Mouse (Mus musculus) telencephalon, adult 2 months (tissue): ENCODE data around the gene Pde6h.

Experiments used
- DNase-seq: peaks from one replicate; pipeline ENCODE4 v3.0.0-alpha.2; 2011; ENCODE audit warnings: low read depth, low spot score

The Pde6h gene

DNA sequence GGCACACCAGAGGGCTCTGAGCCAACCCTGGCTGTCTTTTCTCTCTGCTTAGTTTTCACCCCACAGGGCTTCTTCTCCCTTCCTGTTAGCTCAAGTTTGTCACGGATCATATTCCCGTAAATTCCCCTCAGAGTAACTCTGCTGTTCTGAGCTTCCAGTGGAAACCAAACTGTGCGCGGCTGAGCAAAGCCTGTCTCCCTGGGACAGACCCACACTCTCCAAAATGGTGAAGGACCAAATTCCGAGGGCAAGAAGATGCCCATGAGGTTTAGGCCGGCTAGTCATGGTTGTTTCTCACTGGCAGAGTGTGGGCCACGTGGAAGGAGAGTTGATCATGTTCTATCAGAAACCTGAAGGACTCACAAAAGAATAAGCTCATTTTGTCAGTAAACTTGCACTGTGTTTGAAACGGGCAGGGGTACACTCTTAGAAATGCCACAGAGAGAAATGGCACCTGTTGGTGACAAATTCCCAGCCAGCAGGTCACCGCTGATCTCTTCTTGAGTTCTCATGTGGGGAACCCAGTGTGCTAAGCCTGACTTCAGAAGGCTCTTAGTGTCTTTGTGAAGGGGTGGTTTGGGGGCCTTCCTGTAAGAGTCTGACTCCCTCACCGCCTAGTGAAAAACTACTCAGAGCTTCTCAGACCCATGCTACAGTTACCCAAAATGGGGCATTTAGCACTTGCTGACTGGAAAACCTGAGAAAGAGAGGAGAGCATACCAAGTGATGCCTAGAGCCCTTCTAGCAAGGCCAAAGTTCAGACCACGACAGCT, 16.7 kb downstream of the Pde6h start:
- no peak for DNase-seq

DNA sequence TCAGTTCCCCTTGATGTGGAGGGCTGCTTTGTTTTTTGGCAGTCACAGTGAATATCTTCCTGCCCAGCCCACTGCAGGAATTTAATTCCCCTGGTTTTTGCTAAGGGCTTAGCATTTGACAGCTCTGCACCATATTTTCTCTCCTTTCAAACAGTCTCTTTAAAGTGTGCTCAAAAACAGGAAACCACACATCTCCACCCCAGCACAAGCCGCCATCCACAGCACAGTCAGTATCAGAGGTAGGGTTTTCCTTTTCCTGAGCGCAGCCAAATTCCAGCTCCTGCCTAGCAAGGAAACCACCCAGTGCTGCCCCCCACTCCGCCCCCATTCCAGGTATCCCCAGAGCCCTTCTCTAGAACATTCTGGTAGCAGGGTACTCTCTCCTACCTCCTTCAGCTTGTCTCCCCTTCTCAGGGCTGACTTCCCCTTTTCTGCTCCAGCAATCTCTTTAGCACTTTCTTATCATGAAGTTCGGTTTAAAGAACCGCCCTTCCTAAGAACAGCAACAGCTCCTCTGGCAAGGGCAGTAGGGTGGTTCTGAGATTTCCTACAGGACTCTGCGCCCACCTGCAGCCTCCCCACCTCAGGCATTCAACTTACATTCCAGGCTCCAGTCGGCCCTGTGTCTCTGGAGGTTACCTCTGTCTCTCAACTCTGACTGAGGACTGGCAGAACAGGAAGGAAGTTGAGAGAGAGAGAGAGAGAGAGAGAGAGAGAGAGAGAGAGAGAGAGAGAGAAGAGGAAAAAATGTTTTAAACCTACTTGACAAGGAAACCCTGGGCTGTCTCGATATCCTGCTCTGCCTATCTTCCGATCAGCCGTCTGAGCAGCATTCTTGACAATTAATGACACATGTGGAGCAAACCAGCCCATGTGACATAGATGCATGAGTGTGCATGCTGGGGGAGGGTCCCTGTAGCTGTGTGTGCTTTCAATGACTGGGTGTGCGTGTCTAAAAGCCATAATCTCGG, 17.7 kb downstream of the Pde6h start, which contains the start of gene Arhgdib:
TSS of gene Arhgdib (minus strand) at position 849 of the 971 bp plus-strand sequence.
- no peak for DNase-seq

DNA sequence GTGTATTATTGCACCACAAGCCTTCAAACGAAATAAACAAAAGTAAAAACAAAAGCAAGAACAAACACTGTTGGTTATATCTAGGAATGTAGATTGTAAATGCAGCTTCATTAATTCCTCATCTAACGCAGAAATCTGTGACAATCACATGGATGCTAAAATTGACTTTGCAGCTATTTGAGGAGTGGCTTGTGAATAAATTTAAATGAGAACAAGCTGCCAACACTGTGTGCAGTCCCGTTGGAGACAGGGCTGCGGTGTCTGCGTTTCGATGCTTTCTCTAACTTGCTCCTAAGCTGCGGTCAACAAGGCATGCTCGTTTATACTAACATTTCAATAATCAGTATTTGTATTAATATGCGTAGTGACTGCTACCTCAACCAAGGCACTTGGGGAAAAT, 18.6 kb downstream of the Pde6h start:
- DNase-seq = no peak

DNA sequence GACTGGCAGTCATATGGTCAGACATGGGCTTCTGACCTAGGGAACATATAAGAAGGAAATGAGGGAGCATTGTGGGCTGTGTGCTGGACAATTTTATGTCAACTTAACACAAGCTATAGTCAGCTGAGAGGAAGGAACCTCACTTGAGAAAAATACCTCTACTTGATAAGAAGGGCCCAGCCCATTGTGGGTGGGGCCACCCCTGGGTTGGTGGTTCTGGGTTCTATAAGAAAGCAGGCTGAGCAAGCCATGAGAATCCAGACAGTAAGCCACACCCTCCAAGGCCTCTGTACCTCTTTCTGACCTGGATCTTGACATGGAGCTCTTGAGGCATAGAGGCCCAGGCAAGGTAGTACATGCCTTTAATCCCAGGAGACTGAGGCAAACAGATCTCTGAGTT, 19.8 kb downstream of the Pde6h start:
- no peak for DNase-seq

DNA sequence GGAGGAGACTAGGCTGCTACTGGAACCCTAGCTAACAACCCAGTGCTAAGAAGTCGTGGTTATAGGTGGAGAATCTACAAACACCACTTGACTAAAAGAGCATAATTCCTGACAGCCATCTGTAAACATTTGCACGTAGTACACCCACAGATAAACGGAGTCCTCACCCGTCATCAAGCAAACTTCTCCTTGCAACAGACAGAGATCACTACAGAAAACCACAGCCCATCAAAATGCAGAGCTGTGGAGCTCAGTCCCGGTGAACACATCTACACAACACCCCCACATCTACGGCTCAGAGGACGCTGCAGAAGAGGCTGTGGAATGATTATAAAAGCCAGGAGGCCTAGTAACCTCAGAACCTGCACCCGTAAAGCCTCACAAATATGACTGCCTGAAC, 20.9 kb downstream of the Pde6h start:
- no peak for DNase-seq

DNA sequence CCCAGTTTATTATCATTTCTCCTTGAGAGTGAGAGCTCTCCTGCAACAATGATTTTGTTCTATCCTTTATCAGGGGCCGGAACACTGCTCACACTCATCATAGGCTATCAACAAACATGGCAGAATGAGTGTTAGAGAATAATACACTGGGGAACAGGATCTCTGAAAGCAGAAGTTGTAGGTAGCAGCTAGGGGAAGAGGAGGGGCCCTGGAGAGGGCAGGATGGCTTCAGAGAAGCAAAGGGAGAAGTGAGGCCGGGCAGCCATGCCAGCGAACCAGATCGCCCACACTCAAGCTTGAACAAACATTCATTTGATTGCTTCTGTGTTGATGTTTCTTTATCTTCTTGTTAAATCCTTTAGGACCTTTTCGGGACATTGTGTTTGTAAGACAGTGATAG, 22.6 kb downstream of the Pde6h start:
- DNase-seq = no peak

DNA sequence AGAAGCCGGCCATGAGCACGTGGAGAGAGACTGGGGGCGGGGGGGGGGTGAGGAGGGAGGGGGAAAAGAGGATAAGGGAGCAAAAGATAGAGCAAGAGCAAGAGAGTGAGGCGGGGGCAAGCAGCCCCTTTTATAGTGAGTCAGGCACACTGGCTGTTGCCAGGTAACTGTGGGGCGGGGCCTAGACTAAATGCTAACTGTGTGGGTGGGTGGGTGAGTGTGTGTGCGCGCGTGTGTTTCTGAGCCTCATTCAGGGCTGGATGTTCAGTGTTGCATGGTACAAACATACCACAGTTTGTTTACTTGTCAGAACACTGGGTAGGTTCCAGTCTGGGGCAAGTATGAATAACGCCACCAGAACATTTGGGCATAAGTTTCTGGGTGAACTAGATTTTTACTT, 23.3 kb downstream of the Pde6h start:
- DNase-seq = no peak

DNA sequence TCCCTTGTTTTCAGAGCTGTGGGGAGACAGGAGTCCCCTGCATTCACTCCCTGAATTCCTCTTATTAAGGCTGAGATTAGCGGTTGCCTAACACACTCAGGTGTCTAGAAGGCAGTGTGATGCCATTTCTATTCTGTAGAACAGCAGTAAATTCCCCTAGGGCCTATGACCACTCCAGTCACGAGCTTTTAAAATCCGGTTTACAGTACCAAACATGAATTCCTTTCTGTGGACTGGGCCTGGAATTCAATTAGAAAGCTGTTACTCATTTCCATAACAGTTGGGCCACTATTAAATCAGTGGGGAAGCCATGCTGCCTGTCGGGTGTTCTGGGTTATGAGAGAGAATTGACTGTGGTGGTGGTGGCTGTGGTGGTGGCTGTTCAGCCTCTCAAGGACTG, 24.1 kb downstream of the Pde6h start:
- DNase-seq = no peak

DNA sequence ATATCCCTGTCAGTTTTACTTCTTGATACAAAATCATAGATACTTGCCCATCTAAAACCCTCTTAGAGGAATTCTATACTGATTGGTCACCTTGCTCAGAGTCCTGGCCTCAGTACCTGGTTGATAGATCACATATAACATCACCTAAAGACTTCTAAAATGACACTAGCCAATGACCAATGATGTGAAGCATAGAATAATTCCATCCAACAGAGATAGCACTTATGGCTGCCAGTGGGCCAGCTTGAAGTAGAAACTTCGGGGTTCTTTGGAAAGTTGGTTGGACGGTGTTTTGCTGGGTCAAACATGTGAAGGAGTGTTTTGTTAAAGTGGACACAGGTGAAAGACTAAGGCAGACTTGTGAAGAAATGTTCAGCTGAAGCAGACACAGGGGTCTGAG, 26.5 kb downstream of the Pde6h start:
- DNase-seq = no peak

DNA sequence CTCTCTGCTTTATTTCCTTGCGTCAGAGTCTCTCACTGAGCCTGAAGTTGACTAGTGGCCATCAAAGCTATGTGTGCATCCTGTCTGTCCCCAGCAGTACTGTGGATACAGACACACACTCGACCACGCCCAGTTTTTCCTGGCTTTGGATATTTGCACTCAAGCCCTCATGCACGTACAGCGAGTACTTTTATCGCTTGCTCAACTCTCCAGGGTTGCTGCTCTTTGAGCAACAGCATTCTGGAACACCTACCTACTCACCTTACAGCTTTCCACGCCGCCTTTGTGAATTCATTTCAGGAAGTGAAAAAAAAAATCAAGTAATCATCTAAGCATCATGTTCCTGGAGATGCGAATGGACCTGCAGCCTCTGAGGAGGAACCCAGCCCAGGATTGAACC, 29.3 kb downstream of the Pde6h start:
- DNase-seq = no peak

DNA sequence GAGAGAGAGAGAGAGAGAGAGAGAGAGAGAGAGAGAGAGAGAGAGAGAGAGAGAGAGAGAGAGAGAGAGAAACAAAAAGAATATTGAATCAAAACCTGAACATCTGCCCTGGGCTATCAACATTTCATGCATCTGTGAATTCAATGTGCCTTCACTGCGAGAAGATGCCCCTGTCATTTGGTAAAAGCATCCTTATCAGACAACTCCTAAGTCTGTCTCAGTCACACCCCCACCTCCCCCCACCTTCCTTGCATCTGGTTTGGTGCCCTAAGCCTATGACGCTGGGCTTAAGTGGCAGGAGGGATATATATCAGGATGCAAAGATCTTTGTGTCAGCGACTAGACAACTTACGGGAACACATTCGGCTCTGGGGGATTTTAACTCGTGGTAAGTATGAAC, 30.6 kb downstream of the Pde6h start:
- DNase-seq = no peak

DNA sequence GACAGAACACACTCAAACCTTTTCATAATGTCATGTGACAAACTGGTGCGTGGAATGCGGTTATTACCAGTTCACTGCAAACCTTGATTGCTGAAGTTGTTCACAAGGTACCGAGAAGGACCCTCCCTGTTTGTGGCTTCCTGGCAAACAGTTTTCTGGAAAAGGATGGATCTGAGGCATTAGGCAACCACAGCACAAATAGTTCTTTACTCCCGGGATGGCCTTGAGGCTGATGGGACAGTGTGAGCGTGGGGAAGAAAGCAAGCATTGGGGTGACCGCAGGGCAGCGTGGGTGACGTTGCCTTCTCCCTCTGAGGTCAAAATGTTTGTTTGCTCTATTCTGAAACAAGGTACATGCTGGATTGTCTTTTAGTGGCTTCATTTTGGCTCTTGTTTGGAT, 31.1 kb downstream of the Pde6h start:
- DNase-seq = no peak

DNA sequence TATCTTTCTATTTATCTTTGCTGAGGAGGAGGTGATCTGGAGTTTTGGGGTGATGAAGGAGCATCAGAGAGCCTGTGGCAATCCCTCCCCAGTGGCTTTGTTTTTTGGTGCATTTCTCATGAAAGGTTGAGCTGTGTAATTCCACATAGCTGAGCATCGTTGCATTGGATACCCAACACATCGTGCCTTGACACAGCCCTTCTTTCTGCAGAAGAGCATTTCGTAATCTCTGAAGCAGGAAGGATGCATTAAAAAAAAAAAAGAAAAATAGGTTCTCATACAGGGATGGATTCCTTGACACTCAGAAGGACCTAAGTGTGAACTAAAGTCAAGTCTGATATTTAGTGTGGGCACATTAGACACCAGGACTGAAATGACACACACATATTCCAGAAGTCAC, 31.6 kb downstream of the Pde6h start:
- DNase-seq = no peak

DNA sequence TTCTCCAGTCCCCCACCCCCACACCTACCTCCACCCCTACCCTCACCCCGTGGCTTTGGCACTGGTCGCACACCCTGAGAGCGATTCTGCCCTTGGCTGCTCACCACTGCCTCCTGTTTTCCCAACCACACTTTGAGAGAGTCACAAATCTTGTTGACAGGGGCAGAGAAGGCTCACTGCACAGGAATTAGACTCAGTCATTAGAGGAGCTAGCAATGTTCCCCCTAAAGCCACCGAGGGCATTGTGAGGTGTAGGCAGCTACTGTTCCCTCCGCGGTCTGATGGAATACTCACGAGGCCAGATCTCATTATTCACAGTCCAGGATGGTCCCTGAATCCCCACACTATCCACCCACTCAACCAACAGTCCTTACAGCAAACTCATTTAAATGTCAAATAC, 33.4 kb downstream of the Pde6h start:
- no peak for DNase-seq

DNA sequence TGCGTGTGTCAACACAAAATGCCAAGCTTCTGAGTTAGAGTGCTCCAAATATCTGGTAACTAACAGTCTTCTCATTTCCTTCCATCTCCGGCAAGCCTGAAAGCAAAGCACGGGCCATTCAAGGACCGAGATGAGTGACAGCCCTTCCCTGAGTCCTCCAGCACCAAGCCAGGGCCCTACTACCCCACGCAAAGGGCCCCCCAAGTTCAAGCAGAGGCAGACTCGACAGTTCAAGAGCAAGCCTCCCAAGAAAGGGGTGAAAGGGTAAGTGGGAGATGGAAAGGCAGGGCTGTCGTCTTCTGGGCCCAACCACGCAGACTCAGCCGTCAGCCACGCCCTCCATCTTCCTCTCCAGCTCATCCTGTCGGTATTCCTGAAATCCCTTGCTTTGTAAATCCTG, 35.5 kb downstream of the Pde6h start:
- no peak for DNase-seq

DNA sequence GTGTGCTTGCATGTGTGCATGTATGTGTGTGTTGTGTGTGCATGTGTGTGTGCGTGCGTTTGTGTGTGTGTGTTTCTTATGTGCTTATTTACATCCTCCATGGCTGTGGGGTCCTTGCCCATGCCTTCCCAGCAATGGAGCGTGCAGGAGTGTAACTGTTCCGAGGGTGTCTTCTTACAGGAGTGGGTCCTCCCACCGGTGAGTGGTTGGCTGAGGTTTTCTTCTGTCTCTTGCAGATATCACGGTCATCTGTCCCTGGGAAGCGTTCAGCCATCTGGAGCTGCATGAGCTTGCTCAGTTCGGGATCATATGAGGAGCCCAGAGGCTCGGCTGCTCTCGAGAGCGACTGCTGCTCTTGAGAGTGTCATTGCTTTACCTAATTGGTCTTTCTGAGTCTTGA, 39.3 kb downstream of the Pde6h start:
- no peak for DNase-seq

DNA sequence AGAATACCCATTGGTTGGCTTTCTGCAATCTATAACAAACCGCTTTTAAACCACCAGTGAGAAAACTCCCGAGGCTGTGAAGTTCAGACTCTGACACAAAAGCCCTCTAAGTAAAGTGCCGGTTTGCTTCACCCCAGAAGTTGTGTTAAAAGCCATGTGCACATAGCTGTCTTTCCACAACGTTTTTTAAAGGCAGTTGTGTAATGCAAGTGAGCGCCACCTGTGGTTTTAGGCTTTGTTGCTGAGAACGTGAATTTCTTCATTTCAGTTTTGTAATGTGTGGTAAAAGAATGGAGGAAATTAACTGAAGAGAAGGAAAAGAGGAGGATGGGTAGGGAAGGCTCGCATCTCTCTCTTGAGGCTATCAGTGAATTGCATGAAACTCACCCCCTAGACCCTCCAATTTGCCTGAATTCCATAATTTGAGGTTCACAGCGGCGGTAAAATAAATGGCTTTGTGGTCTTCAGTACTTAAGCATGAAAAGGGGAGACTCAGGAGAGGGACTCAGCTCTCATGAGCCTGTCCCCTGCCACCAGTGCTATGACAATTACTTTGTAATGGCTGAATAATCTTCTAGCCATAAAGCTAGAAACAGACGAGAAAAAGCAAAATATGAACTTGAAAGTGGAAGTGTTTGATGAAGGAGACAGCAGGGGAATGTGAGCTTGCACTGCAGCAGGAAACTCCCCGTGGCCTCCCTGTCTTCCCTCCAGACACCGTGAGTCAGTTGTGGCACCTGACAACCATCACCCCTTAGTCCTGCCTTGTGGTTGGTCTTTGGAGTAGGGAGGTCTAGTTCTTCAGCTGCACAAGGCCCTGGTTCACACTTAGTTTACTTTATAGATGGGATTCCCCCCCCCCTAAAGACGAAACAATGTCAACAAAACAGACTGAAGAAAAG, 41.2 kb downstream of the Pde6h start:
- DNase-seq = no peak

DNA sequence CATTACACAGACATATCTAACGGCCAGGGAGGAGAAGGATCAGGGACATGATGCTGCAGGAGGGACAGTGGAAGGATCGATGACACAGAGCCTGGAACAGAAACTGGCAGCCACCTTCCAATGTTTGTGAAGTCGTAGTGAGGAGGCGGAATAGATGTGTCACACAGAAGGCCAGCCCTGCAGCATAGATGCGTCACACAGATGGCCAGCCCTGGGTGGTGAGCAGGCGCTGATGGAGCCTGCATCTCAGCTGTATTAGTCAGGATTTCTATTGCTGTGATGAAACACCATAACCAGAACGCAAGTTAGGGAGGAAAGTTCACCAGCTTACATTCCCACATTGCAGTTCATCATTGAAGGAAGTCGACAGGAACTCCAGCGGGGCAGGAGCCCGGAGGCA, 42.3 kb downstream of the Pde6h start:
- DNase-seq = no peak

DNA sequence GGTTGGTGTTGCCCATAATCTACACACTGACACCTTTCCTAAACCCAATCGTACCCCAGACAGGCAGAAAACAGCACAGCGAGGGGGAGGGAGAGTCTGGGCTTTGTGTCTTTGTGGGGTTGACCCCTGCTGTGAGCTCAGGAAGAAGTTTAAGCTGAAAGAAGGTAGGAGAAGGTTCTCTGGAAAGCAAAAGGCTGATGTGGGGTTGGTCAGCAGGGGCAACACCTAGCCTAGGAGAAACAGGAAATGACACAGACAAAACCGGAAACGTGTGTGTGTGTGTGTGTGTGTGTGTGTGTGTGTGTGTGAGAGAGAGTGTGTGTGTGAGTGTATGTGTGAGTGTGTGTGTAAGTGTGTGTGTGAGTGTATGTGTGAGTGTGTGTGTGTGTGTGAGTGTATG, 43.8 kb downstream of the Pde6h start:
- DNase-seq = no peak

DNA sequence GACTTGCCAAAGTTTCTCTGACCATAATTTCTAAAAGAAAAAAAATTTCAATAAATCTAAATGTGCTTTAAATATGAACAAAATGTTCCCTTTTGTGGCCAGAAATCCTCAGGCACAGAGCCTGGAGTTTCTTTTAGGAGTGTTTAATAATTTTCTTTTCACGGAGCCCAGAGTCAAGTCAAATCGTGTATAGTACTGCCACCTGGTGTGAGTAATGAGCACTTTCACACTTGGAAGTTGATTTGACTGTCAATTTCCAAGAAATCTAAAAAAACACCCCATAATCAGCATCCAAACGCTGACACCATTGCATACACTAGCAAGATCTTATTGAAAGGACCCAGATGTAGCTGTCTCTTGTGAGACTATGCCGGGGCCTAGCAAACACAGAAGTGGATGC, 45.2 kb downstream of the Pde6h start:
- peak; percentile 50 for DNase-seq

DNA sequence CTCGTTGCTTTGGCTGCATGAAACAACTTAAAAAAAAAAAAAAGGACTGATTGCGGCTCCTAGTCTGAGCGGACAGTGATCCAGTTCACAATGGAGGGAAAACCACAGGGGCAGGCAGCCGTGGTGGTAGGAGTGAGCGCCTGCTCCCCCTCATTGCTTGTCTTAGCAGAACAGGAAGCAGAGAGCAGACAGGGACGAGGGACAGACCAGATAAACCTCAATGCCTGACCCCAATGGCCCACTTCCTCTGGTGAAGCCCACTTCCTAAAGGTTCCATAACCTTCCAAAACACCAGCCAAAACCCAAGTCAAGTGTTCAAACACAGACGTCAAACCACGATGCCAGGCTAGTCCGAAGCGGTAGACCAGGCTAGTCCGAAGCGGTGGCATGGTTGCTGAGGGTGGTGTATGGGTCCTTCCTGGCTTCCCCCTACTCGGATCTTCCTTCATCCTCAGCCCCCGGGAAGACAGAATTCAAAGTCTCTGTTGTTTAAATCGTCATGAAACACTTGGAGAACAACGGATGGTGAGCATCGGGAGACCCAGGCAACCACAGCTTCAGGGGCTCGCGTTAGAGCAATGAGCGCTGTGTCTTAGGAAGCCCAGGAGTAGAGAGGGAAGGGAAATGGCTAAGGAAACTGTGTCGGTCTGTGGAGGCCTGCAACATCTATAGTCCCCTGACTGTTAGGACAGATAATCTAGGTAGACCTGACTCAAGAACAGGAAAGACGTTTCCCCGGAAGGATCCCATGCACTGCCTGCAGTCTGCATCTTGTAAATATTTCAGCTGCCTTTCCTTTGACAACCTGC, 55.8 kb downstream of the Pde6h start:
- DNase-seq = no peak
